Mouse (Mus musculus) induced T-regulatory cell, adult 2 months (primary cell): ENCODE data around the gene Oasl2.
"Not testable (repeated sequence)": the region's sequence is repeated elsewhere in the genome, so short reads cannot be mapped to it uniquely, and the experiment has no call there.

Source experiments
- DNase-seq: peaks from one replicate; pipeline ENCODE4 v3.0.0-alpha.2; 2012; ENCODE audit warnings: low read depth

Oasl2 gene

DNA sequence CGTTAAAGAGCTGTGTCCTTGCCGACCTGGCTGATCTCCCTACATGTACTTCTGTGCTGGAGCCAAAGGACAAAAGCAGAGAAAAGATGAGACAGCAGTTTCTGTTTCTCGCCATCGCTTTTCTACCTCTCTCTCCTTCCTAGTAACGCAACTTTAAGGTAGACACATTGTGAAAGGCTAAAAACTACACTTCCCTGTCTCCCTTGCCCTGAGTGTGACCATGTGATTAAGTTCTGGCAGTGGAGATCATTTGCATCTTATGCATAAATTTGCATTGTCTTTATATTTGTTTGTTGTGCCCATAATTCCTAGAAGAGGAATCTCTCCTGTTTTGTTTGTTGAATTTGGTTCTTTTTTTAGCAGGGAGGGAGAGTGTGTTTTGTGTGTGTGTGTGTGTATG, 19.1 kb downstream of the Oasl2 start:
- no peak for DNase-seq

DNA sequence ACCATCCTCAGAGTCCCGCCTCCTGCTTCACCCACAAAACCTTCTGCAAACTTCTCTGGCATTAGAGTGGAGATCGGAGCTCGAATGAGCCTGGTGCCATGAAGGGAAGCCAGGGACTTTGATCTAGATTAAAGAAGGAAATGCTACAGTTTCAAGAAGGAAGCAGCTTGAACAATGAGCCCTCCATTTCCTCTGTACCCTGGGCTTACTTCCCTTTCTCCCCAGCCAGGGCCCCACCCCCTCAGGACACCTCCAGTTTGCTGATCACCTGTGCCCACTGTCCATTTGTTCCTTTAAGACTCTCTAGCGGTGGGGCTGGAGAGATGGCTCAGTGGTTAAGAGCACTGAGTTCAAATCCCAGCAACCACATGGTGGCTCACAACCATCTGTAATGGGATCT, 20.0 kb downstream of the Oasl2 start:
- no peak for DNase-seq

DNA sequence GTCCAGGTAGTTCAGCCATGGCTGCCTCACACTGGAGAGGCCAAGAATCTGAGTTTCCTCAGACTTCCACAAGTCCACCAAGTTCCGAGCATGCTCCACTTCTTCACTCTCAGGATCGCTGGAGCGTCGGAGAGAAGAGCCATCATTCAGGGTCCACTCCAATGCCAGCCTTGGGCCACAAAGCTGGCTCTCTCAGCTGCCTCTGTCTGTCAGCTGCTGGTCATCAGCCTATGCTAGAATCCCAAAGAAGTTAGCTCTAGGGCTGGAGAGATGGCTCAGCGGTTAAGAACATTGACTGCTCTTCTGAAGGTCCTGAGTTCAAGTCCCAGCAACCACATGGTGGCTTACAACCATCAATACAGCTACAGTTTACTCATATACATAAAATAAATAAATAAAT, 20.6 kb downstream of the Oasl2 start:
- DNase-seq, result not testable (repeated sequence)

DNA sequence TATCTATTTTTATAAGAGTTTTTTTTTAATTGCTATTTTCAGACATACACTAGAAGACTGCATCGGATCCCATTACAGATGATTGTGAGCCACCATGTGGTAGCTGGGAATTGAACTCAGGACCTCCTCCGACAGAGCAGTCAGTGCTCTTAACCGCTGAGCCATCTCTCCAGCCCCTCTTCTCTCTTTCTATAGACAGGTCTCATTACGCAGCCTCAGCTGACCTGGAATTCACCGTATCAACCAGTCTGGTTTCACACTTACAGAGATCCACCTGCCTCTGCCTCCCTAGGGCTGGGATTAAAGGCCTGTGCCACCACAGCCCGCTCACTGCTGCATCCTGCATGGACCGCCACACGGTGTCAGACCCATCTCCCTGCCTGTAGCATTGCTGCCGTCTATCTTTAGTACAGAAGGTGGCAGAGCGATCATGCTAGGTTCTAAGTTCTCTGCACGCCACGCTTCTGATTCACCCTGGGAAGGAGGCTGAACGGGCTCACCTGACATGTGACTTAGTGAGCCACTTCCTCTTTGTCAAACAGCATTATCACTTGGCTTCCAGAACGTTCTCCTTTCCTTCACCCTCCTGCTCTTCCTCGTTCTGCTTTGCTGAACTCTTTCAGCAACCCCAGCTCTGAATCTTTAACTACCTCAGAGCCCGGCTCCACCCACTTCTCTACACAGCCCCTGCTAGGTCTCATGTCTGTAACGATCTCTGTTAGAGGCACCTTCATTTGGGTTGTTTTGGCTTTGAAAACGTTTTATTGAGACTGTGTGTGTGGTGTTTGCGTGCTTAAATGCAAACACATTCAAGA, 25.0 kb downstream of the Oasl2 start:
- peak; percentile 86 for DNase-seq

DNA sequence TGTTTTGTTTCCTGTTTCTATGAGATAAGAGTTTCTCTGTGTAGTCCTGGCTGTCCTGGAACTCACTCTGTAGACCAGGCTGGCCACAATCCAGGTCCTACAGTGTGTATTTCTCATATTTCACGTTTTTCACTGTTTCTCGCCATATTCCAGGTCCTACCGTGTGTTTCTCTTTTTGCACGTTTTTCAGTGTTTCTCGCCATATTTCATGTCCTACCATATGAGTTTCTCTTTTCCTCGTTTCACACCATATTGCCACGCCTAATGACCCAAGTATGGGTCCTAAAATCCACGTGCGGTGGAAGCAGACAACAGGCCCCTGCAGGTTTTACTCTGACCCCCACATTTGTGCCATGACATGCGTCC, 25.6 kb downstream of the Oasl2 start:
- DNase-seq, result no peak

DNA sequence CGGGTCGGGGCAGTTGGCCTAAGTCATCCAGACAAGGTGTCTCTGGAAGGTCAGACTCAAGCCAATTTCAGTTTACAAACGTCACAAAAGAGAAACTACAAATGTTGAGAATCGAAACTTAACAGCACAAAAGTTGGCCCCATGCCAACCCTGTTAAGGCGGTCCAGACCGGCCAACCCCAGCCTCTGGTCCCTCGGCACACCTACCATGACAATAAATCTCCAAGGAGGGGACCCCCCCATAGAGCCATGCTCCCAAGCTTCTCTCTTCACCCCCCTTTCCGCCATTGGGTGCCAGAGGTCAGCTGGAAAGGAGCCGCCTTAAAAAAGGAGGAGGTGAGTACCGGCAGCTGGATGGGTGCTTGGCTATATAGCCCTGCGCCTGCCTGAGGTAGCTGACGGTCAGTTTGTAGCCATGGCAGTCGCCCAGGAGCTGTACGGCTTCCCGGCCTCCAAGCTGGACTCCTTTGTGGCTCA, 26.3 kb downstream of the Oasl2 start, which contains the start of gene Oasl1:
Gene Oasl1 (plus strand): TSS at position 243 of the 476 bp plus-strand sequence.
- peak; percentile 80 for DNase-seq

DNA sequence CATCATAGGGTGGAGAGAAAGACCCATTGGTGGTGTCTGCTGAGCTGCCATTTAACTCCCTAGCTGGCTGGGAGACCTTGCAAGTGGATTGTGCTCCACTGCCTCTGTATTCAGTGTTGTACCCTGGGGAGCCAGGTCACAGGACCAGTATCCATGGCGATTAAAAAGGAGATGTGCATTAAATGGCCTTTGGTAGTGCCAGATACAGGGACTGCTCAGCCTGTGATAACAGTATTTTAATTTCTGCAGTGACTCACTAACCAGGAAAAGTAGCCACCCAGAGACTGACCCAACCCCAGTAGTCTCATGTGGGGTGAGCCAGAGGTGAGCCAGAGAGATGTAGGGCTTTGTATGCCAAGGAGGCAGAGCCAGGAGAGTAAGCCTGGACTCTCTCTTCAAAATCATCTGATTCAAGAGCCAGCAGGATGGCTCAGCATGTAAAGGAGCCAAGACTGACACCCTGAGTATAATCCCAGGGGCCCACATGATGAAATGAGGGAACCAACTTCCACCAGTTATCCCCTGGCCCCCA, 29.5 kb downstream of the Oasl2 start:
- DNase-seq, result no peak

DNA sequence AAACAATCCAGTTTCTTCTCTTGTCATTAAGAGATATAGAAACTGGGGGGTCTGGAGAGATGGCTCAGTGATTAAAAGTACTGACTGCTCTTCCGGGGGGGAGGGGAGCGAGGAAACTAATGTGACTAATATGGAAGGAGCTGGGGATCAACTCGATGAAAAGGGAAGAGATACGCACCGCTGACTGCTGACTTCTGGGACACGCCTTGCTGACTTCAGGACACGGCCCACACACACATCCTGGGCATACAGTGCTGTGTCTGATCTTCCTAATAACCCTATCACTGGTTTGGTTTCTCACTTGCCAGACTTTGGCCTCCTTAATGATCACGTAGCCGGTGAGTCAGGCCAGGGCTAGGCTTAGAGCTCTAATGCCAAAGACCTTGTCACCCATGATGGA, 30.0 kb downstream of the Oasl2 start:
- no peak for DNase-seq

DNA sequence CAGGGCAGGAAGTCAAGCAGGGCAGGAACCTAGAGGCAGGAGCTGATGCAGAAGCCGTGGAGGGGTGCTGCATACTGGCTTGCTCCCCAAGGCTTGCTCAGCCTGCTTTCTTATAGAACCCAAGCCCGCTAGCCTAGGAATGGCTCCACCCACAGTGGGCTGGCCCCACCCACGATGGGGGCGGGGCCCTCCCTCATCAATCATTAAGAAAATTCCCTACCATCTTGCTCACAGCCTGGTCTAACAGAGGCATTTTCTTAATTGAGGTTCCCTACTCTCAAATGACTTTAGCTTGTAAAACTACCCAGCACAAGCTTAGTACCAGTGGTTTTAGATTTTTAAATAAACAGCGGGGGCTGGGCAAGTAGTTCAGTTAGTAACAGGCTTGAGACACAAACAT, 34.9 kb downstream of the Oasl2 start:
- no peak for DNase-seq

DNA sequence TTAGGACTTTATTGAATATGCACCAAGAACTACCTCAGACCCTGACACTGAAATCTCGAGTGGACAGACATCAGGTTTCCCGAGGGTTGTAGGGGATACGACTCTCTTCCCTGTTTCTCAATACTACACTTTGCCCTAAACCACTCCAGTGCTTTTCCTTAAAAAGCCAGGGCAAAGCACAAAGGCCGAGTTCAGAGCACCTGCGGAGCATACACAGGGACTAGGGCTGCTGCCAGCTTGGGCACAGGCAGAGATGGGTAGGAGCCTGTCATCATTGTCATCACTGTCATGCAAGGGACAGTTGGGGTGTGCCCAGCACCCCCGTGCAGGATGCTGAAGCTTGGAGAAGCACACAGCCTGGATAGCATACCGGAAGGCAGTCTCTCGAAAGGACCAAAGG, 36.5 kb downstream of the Oasl2 start:
- no peak for DNase-seq

DNA sequence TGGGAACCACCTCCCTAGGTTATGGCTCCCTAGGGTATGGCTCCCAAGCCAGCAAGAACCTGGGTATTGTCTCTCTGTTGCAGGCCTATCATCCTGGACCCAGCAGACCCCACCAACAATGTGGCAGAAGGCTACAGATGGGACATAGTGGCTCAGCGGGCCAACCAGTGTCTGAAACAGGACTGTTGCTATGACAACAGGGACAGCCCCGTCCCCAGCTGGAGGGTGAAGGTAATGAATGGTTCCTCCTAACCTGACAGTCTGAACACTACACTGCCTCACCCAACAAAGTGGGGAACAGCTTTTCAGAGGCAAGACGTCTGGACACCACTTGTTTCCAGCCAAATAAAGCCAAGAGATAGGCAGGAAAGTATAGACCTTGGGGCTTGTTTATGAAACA, 39.1 kb downstream of the Oasl2 start:
- DNase-seq, result no peak

DNA sequence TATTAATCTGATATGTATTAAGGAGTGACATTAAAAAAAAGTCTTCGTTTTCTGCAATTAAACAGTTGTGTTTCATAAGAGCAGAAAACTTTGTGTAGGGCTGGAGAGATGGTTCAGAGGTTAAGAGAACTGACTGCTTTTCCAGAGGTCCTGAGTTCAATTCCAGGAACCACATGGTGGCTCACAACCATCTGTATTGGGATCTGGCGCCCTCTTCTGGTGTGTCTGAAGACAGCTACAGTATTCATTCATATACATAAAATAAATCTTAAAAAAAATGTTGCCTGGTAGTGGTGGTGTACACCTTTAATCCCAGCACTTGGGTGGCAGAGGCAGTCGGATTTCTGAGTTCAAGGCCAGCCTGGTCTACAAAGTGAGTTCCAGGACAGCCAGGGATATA, 44.4 kb downstream of the Oasl2 start:
- not testable (repeated sequence) for DNase-seq

DNA sequence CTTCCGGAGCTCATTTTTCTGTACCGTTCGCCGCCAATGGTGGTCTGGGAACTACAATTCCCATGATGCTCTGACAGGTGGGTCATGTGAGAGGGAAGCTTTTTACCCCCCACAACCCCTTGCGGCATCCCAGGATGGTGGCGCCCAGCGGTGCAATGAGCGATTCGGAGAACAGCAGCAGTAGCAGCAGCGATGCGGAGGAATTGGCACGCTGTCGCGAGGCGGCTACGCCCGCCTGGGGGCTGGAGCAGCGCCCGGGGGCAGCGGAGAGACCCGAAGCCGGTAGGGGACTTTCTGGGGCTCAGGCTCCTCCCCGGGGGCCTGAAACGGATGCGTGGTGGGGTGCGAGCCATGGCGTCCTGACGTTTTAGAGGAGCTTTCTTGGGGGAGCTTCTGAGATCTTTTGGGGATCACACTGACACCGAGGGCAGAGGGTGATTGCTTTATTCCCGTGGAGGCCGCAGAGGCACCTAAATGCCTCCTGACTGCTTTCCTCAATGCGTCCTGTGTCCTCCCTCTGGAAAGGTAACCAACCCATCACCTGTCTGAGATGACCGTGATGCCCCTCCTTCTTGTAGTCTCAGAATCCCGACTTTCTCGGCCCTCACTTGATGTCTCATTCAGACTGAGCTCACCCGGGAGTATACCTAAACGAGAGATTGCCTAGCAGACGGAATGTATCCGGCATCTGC, 45.5 kb downstream of the Oasl2 start, which contains the start of gene 2210016L21Rik:
Gene 2210016L21Rik (plus strand): TSS at position 85 of the 692 bp plus-strand sequence.
- peak; percentile 91 for DNase-seq

DNA sequence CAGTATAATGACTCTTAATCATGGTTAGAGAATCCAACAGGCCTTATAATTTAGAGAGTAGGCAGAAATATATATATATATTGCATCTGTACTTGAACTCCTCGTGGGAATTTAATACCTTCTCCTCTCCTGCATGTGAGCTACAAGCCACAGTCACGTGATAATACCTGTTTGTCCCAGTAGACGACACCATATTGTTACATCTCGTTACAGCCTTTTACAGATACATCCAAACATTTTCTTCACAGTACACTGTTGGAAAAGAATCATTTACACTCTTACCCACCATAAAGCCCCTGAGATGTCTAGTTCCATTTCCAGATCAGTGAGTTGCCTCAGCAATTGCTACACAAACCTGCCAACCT, 46.0 kb downstream of the Oasl2 start:
- DNase-seq, result peak; percentile 19

DNA sequence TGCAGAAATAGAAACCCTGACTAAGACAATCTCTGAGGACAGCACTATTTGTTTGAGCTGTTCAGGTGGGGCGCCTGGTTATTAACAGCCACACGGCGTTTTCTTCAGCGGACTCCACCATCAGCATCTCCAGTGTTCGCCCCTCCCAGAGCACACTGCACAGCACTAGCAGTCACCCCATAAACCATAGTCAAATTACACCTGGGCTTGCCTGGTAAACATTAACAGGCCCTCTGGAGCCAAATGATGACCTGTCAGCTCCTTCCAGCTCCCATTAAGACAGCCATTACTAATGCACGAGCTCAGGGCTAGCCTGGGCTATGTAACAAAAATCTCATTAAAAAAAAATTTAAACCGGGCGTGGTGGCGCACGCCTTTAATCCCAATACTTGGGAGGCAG, 48.3 kb downstream of the Oasl2 start:
- DNase-seq, result no peak

DNA sequence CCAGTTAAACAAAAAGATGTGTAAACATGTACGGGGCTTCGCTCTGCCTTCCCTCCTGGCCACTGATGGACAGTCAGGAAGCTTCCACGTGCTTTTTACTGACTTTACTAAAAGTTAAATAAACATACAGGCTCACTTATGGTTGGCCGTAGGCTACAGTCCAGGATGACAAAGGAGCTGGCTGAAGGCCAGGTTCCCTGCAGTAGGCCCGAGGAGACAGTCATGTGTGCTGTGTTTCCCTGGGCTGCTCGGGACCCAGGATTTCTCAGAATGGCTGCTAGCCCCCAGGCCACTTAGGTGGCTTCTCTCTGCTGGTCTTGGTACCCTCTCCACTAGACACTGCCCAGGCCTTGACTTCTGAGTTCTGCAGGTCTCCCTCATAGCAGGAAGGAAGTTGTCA, 52.2 kb downstream of the Oasl2 start:
- DNase-seq, result no peak

DNA sequence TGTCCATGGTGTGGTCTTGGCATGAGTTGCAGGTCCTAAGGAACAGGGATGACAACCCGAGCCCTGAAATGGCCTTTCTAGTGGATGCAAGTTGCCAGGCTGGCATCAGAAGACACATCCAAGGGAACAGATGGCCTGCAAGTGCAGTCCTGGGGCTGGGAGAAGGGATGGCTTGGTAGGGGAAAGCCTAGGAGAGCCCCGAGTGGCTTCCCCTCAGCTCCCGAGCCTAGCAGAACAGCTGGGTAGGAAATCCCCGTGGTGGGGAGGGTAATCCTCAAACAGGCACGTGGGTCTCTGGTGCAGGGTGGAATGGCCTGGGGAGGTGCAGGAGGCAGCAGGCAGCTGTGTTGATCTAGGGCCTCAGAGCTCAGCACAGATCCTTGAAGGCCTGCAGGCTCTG, 52.6 kb downstream of the Oasl2 start:
- no peak for DNase-seq

DNA sequence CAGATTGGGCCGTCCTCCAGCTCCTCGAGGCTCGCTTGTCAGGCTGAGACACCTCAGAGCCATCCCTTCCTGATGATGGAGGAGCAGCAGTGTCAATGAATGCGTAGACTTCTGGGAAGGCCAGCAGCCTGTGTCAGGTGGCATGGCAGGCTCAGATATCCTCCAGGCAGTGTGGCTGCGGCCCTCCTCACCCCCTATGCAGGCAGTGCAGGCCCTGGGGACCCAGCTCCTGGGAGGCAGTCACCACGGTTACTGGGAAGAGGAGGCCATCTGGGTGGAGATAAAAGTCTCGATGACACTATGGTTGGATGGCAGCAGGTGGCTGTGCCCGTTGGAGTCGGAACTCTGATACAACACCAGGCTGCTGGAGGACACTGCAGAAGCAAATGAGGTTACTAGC, 53.1 kb downstream of the Oasl2 start:
- no peak for DNase-seq

DNA sequence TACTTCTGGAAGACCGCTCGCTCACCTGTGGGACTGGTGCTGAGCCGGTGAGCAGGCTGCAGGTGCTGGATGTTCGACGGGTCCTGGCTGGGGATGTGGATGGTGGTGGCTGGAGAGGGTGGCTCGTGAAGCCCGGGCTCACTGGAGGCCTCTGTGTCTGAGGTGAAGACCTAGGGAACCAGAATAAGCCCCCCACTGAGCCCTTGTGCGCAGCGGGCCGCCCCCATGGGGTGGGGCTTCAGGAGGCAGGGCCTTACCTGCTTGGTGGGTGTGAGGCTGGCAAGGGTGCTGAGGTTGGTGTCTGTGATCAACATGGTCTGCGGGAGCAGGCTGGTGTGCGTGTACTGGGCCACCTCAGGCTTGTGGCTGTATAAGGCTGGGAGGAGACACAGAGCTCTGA, 53.9 kb downstream of the Oasl2 start:
- DNase-seq, result no peak

DNA sequence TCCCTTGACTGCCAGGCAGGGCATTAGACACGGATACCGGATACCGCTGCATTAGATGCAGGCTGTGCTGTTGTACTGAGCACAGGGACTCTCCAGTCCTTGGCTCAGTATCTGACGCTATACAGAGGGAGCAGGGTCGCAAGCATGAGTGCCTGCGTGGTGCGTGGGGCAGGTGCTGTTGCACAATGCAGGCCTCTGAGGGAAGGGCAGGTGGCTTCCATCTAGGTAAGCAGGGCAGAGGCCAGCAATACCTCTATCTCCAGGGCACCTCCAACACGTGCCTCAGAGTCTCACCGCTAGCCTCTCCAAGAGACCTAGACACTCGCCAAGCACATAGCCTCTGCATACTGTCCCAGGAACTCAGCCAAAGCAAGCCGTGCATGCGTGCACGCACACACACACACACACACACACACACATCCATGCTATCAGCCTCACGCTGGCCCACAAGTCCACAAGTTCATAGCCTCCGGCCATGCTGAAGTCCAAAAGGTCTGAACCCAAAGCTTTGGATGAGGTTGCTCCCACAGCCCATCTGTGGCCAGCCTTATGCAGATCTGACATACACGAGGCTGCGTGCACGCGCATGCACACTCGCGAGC, 54.6 kb downstream of the Oasl2 start:
- no peak for DNase-seq

DNA sequence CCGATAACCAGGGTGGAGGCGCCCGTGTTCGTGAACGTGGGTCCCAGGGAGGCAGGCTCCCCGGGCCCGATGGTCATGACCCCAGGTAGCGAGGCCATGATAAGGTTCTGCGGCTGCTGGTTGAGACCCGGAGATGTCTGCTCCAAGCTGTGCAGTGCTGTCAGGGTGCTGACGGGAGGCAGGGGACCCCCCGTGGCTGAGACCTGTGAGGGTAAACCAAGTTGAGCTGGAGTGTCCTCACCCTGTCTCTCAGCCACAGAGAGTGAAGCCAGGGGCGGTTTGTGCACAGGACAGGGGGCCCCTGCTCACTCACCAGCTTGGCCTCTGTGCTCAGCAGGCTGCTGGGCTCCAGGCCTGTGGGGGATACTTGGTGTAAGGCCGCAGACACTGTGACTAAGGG, 56.6 kb downstream of the Oasl2 start:
- no peak for DNase-seq

DNA sequence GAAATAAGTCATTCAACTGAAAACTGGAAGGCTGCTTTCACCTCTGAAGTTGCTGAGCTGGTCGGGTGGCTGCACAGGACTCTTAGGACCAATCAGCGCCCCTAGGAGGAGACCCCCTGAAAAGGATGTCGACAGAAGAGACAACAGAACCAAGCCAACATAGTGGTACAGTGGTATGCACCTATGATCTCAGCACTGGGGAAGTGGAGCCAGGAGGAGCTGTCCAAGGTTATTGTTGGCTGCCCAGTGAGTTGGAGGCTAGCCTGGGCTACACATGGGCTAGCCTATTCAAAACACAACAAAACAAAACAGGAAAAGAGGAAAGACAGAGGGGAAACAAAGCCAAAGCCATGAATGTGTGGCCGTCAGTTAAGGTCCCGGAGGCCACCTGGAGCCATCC, 61.3 kb downstream of the Oasl2 start:
- DNase-seq, result no peak
